Mouse (Mus musculus) lung, postnatal 0 days (tissue): ENCODE measurements around the gene Adipor2. TPM values are rescaled to one million over a fixed set of nuclear protein-coding genes. Genes with fewer than 3 reads are reported as not detected.

Experiments used
- ATAC-seq: fragments of 200-750 bp; cut with Nextera tagmentation; 2 replicates; pipeline ENCODE4 v1.8.0; 2017; ENCODE audit warnings: moderate library complexity
- DNase-seq: peaks from one replicate; pipeline ENCODE4 v3.0.0-alpha.2; 2016; ENCODE audit warnings: low spot score
- H3K27ac ChIP-seq: fragments of 300-500 bp; sonication (generic); 2 replicates; pipeline ENCODE4 v1.5.1; 2014; ENCODE audit warnings: antibody characterized with exemption, mild to moderate bottlenecking, low read length, mixed read lengths
- H3K27me3 ChIP-seq: fragments of 300-500 bp; sonication (generic); replicated peaks from 2 replicates; pipeline ENCODE4 v1.6.1; 2014; ENCODE audit warnings: low read length, mixed read lengths; ENCODE audit not compliant: insufficient read depth
- H3K36me3 ChIP-seq: fragments of 300-500 bp; sonication (generic); 2 replicates; pipeline ENCODE4 v1.6.1; 2014; ENCODE audit warnings: low read length, mixed read lengths; ENCODE audit not compliant: insufficient read depth
- H3K4me1 ChIP-seq: fragments of 300-500 bp; sonication (generic); 2 replicates; pipeline ENCODE4 v1.6.1; 2014; ENCODE audit warnings: antibody characterized with exemption, low read depth, low read length, mixed read lengths; ENCODE audit not compliant: insufficient read depth
- H3K4me2 ChIP-seq: fragments of 300-500 bp; sonication (generic); replicated peaks from 2 replicates; pipeline ENCODE4 v1.6.1; 2014; ENCODE audit warnings: low read depth, mild to moderate bottlenecking, low read length, moderate library complexity, mixed read lengths
- H3K4me3 ChIP-seq: fragments of 300-500 bp; sonication (generic); 2 replicates; pipeline ENCODE4 v1.5.1; 2014; ENCODE audit warnings: low read depth, low read length
- H3K9ac ChIP-seq: fragments of 300-500 bp; sonication (generic); replicated peaks from 2 replicates; pipeline ENCODE4 v1.6.1; 2014; ENCODE audit warnings: low read depth, mild to moderate bottlenecking
- H3K9me3 ChIP-seq: fragments of 300-500 bp; sonication (generic); 2 replicates; pipeline ENCODE4 v1.6.1; 2016; ENCODE audit warnings: low read length, mixed read lengths
- CTCF ChIP-seq: IDR thresholded peaks from 2 replicates; pipeline ENCODE4 v1.5.1; 2016; ENCODE audit warnings: antibody characterized with exemption, mild to moderate bottlenecking
- EP300 ChIP-seq: IDR thresholded peaks from 2 replicates; pipeline ENCODE4 v1.6.1; 2016; ENCODE audit warnings: antibody characterized with exemption, mild to moderate bottlenecking, control low read depth
- WGBS: fragments of 180-500 bp; shearing (Covaris S2); extraction: QIAGEN DNeasy Blood & Tissue Kit; methylation state at CpG from one replicate; pipeline ENCODE4 v1.1.7; 2014; 5-methylcytosine and 5-hydroxymethylcytosine counted together
- polyA plus RNA-seq: library from polyadenylated mRNA; unstranded; fragments of >200 nt; fragmentation: Nextera tagmentation; extraction: Ambion mirVana; gene quantifications from 2 replicates; pipeline ENCODE4 v1.2.1, GENCODE M21; 2015

Gene Adipor2
- polyA plus RNA-seq, 1 experiment from 2014 or later = 66.4 TPM

DNA sequence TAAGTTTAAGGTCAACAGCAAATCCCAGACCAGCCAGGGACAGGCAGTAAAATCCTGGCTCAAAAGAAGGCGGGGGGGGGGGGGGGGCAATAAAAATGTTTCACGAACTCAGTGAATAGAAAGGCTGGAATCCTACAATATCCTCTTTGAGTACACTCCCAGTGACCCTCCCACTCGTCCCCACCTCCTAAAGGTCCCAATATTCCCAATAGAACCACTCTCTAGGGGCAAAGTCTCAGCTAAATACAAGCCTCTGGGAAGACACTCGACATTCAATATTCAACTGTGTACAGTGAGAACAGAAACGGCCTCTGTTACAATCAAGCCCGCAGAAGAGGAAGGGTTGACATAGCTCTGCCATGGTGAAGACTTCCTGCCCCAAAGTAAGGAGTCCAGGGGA, 9.7 kb downstream of the Adipor2 start:
- 60% methylated on average over 6 of the region's 6 CpGs for WGBS
- ATAC-seq (no peak), DNase-seq (no peak)

DNA sequence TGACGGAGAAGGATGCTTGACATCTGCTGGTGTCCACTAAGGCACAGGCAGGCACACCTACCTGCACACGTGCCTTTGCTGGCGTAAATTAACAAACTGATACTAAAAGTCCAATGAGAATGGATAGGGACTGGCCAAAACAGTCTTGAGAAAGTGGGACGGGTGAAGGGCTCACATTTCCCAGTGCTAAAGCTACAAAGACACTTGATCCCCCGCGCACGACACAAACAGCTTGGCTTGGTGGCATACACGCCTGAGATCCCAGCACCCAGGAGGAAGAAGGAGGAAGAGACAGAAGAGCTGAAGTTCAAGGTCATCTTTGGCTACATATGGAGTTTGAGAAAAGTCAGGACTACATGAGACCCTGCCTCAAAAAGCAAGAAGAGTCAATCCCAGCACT, 11.0 kb downstream of the Adipor2 start:
- no peak for DNase-seq
- Histone ChIP-seq H3K27me3 (no peaks in the 10 kb centered on the region), H3K4me2 (no peak overlapping the region), H3K36me3 (no peaks in the 10 kb centered on the region), H3K4me1 (no peaks in the 10 kb centered on the region), H3K9me3 (no peaks in the 10 kb centered on the region), H3K9ac (no peak overlapping the region), H3K27ac (no peak overlapping the region), H3K4me3 (no peak overlapping the region)
- ATAC-seq = no peak
- TF ChIP-seq CTCF = no peak
- no peak for TF ChIP-seq EP300
- 80% methylated on average over 8 of the region's 8 CpGs for WGBS

More for the DNA sequence above, 9.7 kb downstream of the Adipor2 start:
- Histone ChIP-seq H3K36me3 (no peaks in the 10 kb centered on the region), H3K4me1 (no peaks in the 10 kb centered on the region), H3K4me3 (no peak overlapping the region), H3K9me3 (no peaks in the 10 kb centered on the region), H3K27me3 (no peaks in the 10 kb centered on the region), H3K9ac (no peak overlapping the region), H3K27ac (no peak overlapping the region), H3K4me2 (no peak overlapping the region)
- no peak for TF ChIP-seq CTCF
- no peak for TF ChIP-seq EP300

DNA sequence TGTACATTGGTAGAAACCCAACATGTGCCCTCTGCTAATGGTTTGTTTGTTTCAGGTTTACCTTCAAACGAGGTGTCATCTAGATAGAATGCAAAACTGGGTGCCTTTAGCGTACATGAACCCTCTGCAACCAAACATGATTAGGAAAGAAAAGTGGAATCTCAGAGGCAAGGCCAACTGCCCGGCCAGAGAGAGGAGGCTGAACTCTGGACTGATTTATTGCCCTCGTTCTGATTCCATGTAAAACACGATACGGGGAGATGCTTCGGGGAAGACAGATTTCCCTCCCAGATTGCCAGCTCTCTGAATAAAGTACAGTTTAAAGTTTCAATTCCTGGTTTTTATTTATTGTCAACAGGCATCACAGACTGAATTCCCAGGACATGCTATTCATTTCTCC, 12.2 kb downstream of the Adipor2 start:
- Histone ChIP-seq H3K4me2 (no peak overlapping the region), H3K9ac (no peak overlapping the region), H3K36me3 (no peaks in the 10 kb centered on the region), H3K4me1 (no peaks in the 10 kb centered on the region), H3K27me3 (no peaks in the 10 kb centered on the region), H3K4me3 (no peak overlapping the region), H3K27ac (no peak overlapping the region), H3K9me3 (no peaks in the 10 kb centered on the region)
- WGBS = 67% methylated on average over 7 of the region's 7 CpGs
- ATAC-seq = no peak
- no peak for DNase-seq
- TF ChIP-seq EP300 = no peak
- TF ChIP-seq CTCF = no peak

DNA sequence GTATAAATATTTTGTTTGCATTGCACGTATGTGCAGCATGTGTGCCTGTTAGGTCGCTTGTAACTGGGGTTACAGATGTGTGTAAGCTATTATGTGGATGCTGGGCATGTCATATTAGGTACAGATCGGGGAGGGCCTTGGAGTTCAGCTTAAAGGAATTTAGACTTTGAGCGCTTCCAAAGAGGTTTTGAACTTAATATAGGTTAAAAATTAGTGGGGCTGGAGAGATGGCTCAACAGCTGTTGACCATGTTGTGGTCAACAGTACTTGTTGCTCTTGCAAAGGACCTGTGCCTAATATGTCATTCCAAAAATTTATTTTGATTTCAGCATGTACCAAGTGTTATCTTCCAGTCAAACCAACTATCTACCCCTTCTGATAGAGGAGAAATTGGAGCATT, 12.7 kb downstream of the Adipor2 start:
- 85% methylated on average over 4 of the region's 4 CpGs for WGBS
- no peaks in the 10 kb centered on the region for H3K9me3 ChIP-seq
- H3K36me3 ChIP-seq = no peaks in the 10 kb centered on the region
- no peak for DNase-seq
- H3K9ac ChIP-seq = no peak overlapping the region
- H3K27ac ChIP-seq = no peak overlapping the region
- H3K4me1 ChIP-seq = no peaks in the 10 kb centered on the region
- no peak for TF ChIP-seq CTCF
- H3K4me3 ChIP-seq = no peak overlapping the region
- ATAC-seq = no peak
- H3K27me3 ChIP-seq = no peaks in the 10 kb centered on the region
- H3K4me2 ChIP-seq = no peak overlapping the region

DNA sequence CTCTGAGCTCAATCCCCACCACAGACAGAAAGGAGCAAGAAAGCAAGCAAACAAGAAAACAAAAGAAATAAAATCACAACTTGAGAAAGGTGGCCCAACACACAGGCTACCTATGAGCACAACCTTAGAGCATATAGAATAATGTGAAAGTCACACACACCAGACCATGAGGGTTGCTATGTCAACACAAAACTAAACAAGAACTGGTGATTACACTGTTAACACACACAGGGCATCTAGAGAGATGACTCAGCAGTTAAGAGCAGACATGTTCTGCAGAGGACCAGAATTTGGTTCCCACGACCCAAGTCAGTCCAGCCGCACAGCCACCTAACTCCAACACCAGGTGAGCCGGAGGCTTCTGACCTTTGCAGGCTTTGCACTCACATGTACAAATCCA, 14.5 kb downstream of the Adipor2 start:
- ATAC-seq (peak; percentile 35), DNase-seq (peak; percentile 56)
- Histone ChIP-seq H3K4me3 (no peak overlapping the region), H3K36me3 (no peaks in the 10 kb centered on the region), H3K4me1 (no peaks in the 10 kb centered on the region), H3K27ac (no peak overlapping the region), H3K9me3 (no peaks in the 10 kb centered on the region), H3K27me3 (no peaks in the 10 kb centered on the region), H3K4me2 (no peak overlapping the region), H3K9ac (no peak overlapping the region)
- WGBS = 74% methylated on average over 3 of the region's 3 CpGs
- TF ChIP-seq CTCF (no peak), EP300 (no peak)

DNA sequence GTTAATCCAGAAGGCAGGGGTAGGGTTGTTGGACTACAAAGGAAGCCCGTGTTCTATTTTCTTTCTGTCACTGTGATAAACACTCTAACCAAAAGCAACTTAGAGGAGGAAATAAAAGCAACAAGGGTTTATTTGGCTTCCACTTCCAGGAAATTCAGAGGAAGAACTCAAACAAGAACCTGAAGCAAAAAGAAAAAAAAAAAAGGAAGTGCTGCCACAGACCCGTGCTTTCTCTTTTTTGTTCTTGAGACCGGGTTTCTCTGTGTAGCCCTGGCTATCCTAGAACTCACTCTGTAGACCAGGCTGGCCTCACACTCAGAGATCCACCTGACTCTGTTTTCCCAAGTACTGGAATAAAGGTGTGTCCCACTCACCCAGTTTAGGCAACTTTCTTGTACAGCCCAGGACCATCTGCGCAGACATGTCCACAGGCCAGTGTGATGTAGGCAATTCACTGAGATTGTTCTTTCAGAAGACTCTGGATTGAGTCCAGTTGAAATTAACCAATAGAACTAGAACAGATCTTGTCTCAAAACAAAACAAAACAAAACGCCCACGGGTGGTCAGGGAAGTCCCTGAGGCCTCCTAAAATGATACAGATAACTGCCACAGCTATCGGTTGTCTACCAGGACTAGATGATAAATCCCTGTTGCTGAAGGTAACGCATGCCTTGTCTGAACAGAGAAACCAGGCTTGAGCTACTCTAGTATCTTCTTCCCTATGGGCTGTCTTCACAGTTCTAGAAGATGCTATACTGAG, 15.8 kb downstream of the Adipor2 start:
- no peak overlapping the region for H3K4me3 ChIP-seq
- DNase-seq = no peak
- TF ChIP-seq CTCF = no peak
- TF ChIP-seq EP300 = no peak
- H3K27ac ChIP-seq = no peak overlapping the region
- no peaks in the 10 kb centered on the region for H3K9me3 ChIP-seq
- 76% methylated on average over 8 of the region's 8 CpGs for WGBS
- H3K9ac ChIP-seq = no peak overlapping the region
- ATAC-seq = no peak
- H3K36me3 ChIP-seq = no peaks in the 10 kb centered on the region
- no peaks in the 10 kb centered on the region for H3K27me3 ChIP-seq
- no peaks in the 10 kb centered on the region for H3K4me1 ChIP-seq
- no peak overlapping the region for H3K4me2 ChIP-seq

DNA sequence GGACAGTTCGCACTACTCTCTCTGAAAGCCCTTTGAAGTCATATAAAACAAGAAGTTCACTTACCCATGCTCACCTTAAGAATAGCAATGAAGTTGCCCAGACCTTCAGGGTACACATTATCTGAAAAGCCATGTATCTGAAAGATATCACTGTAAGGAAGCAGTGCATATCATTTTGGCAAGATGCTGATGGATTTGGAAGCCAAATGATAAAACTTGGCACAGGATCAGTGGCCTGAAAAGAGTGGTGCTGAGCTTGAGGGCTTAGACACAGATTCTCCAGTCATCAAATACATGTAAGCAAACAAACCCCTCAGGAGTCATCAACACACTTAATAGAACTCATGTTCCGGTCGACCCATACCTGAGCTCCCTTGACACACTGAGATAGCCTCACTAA, 16.9 kb downstream of the Adipor2 start:
- ATAC-seq (no peak), DNase-seq (no peak)
- Histone ChIP-seq H3K4me1 (peaks cover 1% of the 10 kb centered on the region; the same call in 1 of the 2 replicates), H3K27me3 (no peaks in the 10 kb centered on the region), H3K9ac (no peak overlapping the region), H3K9me3 (no peaks in the 10 kb centered on the region), H3K36me3 (no peaks in the 10 kb centered on the region), H3K4me2 (no peak overlapping the region), H3K27ac (no peak overlapping the region), H3K4me3 (no peak overlapping the region)
- WGBS = 67% methylated on average over 3 of the region's 3 CpGs
- TF ChIP-seq EP300 (no peak), CTCF (no peak)
